Mouse (Mus musculus): ENCODE measurements around the gene Prkn.
"Not testable (repeated sequence)": the region's sequence is repeated elsewhere in the genome, so short reads cannot be mapped to it uniquely, and the experiment has no call there.

The Prkn gene

GRCm38 (mm10) chr17:11130919-11131318, 290.7 kb downstream of the Prkn start:
- no peak for DNase-seq (ENCODE audit: low spot score)

- no peak for DNase-seq (ENCODE audit: low spot score)
These were observed 302.1 kb downstream of the Prkn start for GRCm38 (mm10) chr17:11142321-11142720.

- DNase-seq (ENCODE audit: low spot score), result no peak
These were observed 315.9 kb downstream of the Prkn start for GRCm38 (mm10) chr17:11156119-11156518.

DNA sequence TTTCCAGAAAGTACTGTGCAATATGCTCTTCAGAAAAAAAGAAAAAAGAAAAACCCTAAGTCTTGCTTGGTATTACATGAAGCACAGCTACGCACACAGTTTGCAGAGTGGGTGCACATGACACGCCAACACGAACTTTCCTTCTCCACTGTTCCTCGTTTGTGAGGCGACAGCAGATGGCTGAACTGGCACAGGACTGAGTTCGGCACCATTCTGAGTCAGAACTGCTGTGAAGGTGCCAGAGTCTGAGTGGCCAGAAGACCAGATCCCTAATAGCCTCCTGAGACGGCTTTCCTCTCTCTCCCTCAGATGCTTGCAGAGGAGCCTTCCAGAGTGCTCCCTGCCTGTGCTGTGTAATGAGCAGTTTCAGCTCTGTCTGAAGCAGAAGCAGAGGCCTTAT, 317.4 kb downstream of the Prkn start:
- DNase-seq (ENCODE audit: low spot score), result no peak

- peak; percentile 8 for DNase-seq (ENCODE audit: low spot score)
These were observed 321.3 kb downstream of the Prkn start for GRCm38 (mm10) chr17:11161436-11161835.

GRCm38 (mm10) chr17:11162770-11163169, 322.6 kb downstream of the Prkn start:
- no peak for DNase-seq (ENCODE audit: low spot score)

GRCm38 (mm10) chr17:11187356-11187755, 347.2 kb downstream of the Prkn start:
- no peak for DNase-seq (ENCODE audit: low spot score)

GRCm38 (mm10) chr17:11188494-11188893, 348.3 kb downstream of the Prkn start:
- no peak for DNase-seq (ENCODE audit: low spot score)

- no peak for DNase-seq (ENCODE audit: low spot score)
These were observed 350.1 kb downstream of the Prkn start for GRCm38 (mm10) chr17:11190306-11190705.

- no peak for DNase-seq (ENCODE audit: low spot score)
These were observed 357.9 kb downstream of the Prkn start for GRCm38 (mm10) chr17:11198134-11198533.

- not testable (repeated sequence) for DNase-seq (ENCODE audit: low spot score)
These were observed 368.9 kb downstream of the Prkn start for GRCm38 (mm10) chr17:11209063-11209462.

GRCm38 (mm10) chr17:11211006-11211405, 370.8 kb downstream of the Prkn start:
- no peak for DNase-seq (ENCODE audit: low spot score)

DNA sequence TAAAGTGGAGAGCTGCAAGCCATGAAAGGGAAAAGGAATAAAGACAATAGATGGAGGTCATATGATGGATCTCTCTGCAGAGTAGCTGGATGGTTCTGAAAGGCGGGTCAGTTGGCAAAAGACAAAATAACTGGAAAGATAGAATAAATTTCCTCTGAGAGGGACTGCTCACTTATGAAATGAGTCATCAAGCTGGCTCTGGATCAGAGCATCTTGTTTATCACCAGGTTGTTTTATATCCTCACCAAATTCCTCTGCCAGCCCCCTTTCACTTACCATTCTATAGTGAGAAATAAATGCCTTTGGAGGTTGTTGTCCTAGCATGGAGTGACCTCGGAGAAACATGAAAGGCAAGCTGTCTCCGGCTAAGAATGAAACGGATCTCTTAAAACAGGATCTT, 371.4 kb downstream of the Prkn start:
- no peak for DNase-seq (ENCODE audit: low spot score)

DNA sequence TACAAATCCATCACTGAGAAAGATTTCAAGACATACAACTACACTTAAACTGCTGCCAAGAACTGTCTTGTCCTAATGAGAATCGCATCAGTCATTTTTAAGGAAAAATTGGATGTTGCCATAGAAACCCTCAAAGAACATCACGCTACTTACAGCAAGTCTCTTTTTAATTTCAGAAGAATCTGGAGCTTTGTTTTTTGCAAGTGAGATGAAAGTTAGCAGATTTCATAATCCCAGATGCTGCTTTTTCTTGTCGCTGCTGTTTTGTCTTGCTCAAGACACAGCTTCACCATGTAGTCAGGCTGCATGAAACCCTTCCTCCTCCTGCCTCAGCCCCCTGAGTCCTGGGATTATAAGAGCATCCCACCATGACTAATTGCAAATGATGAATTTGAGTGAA, 373.5 kb downstream of the Prkn start:
- no peak for DNase-seq (ENCODE audit: low spot score)

DNA sequence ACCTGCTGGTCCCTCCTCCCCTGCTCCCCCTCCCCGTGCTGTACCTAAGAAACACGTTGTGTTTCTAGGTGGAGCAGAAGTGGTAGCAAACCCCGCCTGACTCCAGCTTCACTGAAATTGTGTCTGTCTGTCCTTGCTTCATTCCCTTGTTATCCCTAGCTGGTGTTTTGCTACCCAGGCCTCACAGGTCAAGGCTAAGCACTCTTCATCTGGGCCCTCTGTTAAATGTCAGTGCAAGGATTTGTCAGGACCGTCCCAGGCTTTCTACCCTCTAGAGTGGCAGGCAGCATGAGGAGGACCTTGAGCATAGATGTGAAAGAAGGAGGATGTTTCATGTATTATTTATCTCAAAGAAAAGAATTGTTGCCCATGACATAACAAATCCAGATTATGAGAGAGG, 388.8 kb downstream of the Prkn start:
- no peak for DNase-seq (ENCODE audit: low spot score)

GRCm38 (mm10) chr17:11229426-11229825, 389.2 kb downstream of the Prkn start:
- DNase-seq (ENCODE audit: low spot score), result no peak

DNA sequence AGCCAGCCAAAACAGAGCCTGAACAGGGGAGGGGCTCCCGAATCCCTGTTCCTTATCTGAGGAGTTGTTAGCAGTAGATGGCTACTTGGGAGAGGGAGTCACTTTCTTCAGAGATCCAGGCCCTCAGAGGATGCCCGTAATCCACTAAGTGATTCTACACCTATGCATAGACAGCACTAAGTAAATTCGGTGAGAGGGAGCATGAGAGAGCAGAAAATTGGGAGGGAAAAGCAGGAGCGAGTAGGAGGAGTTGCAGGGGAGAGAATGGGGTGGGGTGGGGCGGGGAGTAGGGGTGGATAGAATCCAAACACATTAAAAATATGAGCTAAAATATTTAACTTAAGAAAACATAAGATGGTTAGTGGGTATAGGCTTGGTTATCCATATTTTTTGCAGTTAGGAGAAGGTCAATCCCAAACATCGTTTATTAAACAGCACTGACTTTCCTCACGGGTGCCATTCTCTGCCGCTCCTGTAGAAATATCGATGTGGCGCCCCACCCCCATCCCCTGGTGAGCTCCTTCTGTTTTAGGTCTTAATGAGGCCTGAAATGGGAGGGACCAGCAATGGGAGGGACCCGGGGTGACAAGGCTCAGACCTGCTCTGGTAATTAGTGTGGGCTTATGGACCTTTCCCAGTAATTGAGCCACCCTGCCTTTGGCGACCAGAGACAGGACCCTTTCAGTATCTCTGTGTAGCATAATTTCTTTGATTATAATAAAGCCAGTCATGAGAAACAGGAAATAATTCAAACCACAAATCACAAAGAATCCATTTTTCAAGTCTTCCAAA, 390.6 kb downstream of the Prkn start:
- peak; percentile 53 for DNase-seq (ENCODE audit: low spot score)

DNA sequence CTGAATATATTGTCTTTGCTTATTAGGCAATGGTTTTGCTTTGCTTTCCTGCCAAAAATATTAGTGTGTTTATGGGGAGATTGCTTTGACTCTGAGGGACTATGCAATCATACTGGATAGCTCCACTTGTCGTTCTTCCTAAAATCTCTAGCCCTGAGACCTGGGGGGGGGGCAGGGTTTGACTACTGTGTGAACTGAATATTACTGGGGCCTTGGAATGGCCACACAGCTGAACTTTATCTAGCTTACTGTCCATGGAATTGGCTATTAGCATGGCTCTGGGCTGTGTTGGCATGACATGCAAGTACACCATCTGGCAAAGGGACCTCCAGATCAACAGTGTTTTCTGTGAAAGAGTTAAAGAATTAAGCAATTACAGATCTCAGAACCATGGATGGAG, 395.1 kb downstream of the Prkn start:
- no peak for DNase-seq (ENCODE audit: low spot score)

DNA sequence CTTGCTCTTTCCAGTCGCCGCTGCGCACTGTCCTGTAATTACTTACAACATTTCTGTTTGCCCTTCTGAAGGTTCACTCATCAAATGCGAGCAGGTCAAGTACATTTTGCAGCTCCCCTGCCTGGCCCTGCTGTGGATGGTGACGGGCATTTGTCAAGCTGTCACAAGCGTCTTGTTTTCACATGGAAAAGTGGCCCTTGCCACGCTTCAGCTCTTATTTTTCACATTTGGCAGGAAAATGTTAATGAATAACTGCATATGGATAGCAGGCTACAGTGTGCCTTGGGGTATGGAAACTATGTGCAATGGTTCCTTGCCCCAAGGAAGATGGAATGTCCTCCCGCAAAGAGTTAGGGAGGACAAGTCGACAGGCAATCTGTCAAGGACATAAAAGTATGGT, 404.9 kb downstream of the Prkn start:
- peak; percentile 26 for DNase-seq (ENCODE audit: low spot score)

DNA sequence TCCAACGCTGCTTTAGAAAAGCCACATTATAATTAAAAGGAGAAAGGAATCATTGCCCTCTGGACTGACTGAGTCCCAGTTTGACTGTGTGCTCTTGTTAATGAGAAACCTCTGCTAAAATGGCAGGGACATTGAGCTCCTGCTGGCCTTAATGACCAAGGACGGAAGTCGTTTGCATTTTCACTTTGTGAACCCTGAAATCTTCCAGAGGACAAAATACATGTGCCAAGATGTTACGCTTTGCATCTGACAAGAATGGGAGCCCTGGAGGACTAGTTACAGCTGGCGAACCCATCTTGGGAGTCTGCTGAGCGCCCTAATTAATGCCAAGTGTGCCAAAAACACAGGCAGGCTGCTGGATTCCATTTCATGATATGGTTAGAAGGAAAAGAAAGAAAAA, 409.0 kb downstream of the Prkn start:
- peak; percentile 8 for DNase-seq (ENCODE audit: low spot score)

DNA sequence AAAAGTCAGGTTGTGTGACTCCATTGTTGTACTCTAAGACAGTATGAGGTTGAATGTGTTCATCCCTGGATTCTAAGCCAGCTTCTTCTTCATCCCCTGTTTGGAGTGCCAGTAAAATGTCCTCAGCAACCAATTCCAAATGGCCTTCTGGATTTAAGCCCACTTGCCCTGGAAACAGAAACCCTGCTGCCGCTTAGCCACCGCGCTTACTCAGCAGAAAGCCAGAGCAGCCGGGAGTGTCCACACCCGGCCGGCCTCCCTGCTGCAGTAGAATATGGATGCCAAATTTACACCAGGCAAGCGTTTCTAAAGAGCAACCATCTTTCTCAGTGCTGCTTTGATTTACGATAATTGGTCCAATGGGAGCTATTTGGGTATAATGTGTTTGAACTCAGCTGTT, 420.5 kb downstream of the Prkn start:
- DNase-seq (ENCODE audit: low spot score), result peak; percentile 18

DNA sequence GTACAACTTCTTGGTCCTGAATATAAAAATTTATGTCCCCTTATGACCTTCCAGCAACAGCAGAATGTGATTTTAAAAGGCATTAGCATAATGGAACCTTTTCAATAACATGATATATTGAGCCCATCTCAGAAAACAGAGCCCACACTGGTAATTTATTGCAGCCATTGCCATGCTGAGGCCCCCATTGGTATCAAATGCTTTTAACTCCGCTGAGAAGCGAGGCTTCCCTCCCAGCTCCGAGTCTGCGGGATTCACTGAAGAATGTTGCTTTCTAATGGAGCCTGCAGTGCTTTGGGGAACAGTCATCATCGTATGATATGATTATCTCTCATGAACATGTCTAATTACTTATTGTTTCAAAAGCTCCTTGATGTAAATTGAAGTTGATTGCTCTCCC, 421.5 kb downstream of the Prkn start:
- no peak for DNase-seq (ENCODE audit: low spot score)

- DNase-seq (ENCODE audit: low spot score), result no peak
These were observed 427.8 kb downstream of the Prkn start for GRCm38 (mm10) chr17:11267951-11268350.

GRCm38 (mm10) chr17:11270179-11270578, 430.0 kb downstream of the Prkn start:
- DNase-seq (ENCODE audit: low spot score), result no peak
